Mouse (Mus musculus) brain, adult 10 weeks (tissue): Measurements from ENCODE around the gene Isoc2a. TPM values are rescaled to one million over a fixed set of nuclear protein-coding genes. Genes with fewer than 3 reads are reported as not detected.

ENCODE experiments used
- polyA plus RNA-seq: library from polyadenylated mRNA; stranded (reverse); fragments of 350-450 nt; fragmentation: Illumina TruSeq; extraction: RNeasy Lipid Tissue Mini Kit (QIAGEN cat#74804); gene quantifications from one replicate; pipeline ENCODE4 v1.2.3, GENCODE M21; 2015; ENCODE audit warnings: low read depth, low replicate concordance

The Isoc2a gene
- 16.9 TPM for polyA plus RNA-seq

GRCm38 (mm10) chr7:4876753-4877221, at the start of gene Isoc2a:
TSS of gene Isoc2a (plus strand) at chr7:4877153.

GRCm38 (mm10) chr7:4844245-4844916, 32.6 kb upstream of the Isoc2a start, which contains the start of gene Shisa7:
TSS of gene Shisa7 (minus strand) at chr7:4844696.

DNA sequence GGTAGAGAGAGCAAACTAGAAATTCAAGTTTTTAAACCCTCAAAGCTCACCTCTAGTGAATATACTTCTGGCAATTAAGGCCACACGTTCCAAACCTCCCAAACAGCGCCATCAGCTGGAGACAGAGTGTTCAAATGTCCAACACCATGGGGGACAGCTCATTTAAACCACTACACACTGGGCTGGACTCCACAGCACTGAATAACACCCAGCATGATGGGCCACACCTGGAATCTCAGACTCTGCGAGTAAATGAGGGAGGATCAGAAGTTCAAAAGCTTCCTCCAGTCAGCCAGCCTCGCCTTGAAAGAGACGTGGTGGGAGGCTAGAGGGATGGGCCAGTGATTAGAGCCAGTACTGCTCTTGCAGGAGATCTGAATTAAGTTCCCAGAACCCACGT, 6.8 kb upstream of the Isoc2a start, which contains the start of gene Isoc2b:
Gene Isoc2b (minus strand): TSS at position 126 of the 400 bp plus-strand sequence.

DNA sequence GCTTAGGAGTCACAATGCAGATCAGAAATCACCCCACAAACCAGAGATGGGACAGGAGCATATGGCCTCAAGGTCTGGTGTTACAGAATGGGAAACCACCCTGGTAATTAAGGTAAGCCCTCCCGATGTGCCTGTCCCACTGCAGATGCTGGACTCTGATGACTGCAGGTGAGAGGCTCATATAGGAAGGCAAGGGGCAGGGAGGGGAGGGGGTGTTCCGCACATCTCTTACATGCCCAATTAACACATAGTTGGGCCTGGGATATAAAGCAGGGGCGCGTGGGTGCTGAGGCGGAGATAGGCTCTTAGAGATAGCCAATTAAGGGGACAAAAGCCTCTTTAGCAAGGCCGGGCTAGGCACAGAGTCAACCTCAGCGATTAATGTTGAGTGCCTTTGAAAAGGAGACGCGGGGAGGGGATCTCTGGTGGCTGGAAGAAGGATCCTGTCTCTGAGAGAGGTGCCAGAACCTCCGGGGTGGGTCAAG, 29.6 kb downstream of the Isoc2a start, which contains the start of gene Gm36210:
Gene Gm36210 (minus strand): TSS at position 51 of the 485 bp plus-strand sequence.

GRCm38 (mm10) chr7:4915007-4915665, 38.2 kb downstream of the Isoc2a start, which contains the start of gene Zfp628:
TSS of gene Zfp628 (plus strand) at chr7:4915217.

GRCm38 (mm10) chr7:4921824-4922482, 45.0 kb downstream of the Isoc2a start, which contains the start of gene Nat14:
TSS of gene Nat14 (plus strand) at chr7:4922028.

DNA sequence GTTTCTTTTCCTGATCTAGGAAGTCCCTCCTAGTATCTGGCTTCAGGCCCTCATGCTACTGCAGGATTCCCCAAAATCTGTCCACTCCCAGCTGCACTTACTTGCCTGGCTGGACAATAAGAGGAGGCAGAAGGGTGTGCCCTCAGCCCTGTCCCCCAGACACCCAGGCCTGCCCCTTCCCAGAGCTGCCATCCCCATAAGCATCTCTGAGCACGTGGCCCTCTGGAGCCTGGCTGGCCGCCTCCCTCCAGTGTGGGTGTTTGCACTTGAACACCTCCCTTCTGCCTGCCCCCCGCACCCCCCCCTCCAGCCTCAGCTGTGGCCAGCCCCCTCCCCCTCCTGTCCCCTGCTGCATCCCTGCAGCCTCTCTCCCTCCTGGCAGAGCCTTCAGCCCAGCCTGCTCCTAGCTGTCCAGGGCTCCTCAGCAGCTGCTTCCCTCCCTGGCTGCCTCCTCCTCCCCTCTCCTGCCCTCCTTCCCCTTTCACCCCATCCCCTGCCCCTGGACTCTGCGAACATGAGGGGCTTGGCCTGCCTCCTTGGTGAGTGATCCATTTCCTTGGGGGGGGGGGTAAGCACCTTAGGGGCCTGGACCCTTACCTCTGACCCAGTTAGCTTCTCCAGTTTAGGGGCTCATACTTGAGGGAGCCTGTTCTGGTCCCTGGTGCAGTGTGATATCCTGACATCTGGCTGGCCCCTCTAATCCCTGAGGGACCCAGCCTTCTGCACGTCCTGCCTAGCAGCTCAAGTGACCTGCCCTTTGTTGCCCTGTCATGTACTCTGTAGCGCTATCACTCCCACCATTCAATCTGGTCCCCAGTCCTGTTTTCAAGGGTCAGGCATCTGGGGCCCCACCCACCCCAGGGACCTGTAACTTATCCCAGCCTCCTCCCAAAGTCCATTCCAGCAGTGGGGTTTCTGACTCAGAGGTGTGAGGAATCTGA, 48.8 kb downstream of the Isoc2a start, which contains the start of gene Ssc5d:
Gene Ssc5d (plus strand): TSS at position 345 of the 941 bp plus-strand sequence.

Other genes starting within 250 kb of the Isoc2a start
- 13.2 TPM for gene Tmem86b, start 245.7 kb upstream of the Isoc2a start, polyA plus RNA-seq
- gene Ppp6r1, start 218.1 kb upstream of the Isoc2a start, polyA plus RNA-seq = 99.8 TPM
- 126 TPM for gene Hspbp1, start 192.1 kb upstream of the Isoc2a start, polyA plus RNA-seq
- gene Brsk1, start 186.5 kb upstream of the Isoc2a start, polyA plus RNA-seq = 257 TPM
- not detected for gene Tmem150b, start 151.9 kb upstream of the Isoc2a start, polyA plus RNA-seq
- gene Kmt5c, start 137.0 kb upstream of the Isoc2a start, polyA plus RNA-seq = 21.4 TPM
- 12.2 TPM for gene Cox6b2, start 124.1 kb upstream of the Isoc2a start, polyA plus RNA-seq
- gene Fam71e2, start 105.9 kb upstream of the Isoc2a start, polyA plus RNA-seq = not detected
- 0.67 TPM for gene Il11, start 94.3 kb upstream of the Isoc2a start, polyA plus RNA-seq
- not detected for gene Tmem190, start 94.2 kb upstream of the Isoc2a start, polyA plus RNA-seq
- 1.4 TPM for gene Tmem238, start 87.5 kb upstream of the Isoc2a start, polyA plus RNA-seq
- 466 TPM for gene Rpl28, start 84.3 kb upstream of the Isoc2a start, polyA plus RNA-seq
- 175 TPM for gene Ube2s, start 64.6 kb upstream of the Isoc2a start, polyA plus RNA-seq
- 75.7 TPM for gene Shisa7, start 32.5 kb upstream of the Isoc2a start, polyA plus RNA-seq
- gene Isoc2b, start 6.9 kb upstream of the Isoc2a start, polyA plus RNA-seq = 10.4 TPM
- not detected for gene Gm36210, start 29.4 kb downstream of the Isoc2a start, polyA plus RNA-seq
- 5.6 TPM for gene Zfp628, start 38.1 kb downstream of the Isoc2a start, polyA plus RNA-seq
- 103 TPM for gene Nat14, start 44.9 kb downstream of the Isoc2a start, polyA plus RNA-seq
- 1.2 TPM for gene Ssc5d, start 48.6 kb downstream of the Isoc2a start, polyA plus RNA-seq
- gene Sbk2, start 87.3 kb downstream of the Isoc2a start, polyA plus RNA-seq = 0.45 TPM
- 1.1 TPM for gene Sbk3, start 94.0 kb downstream of the Isoc2a start, polyA plus RNA-seq
- gene Zfp579, start 119.0 kb downstream of the Isoc2a start, polyA plus RNA-seq = 16.7 TPM
- 10.3 TPM for gene Zfp524, start 137.3 kb downstream of the Isoc2a start, polyA plus RNA-seq
- gene Fiz1, start 137.5 kb downstream of the Isoc2a start, polyA plus RNA-seq = 15.9 TPM
- gene Gm44973, start 138.3 kb downstream of the Isoc2a start, polyA plus RNA-seq = not detected
- gene Zfp865, start 143.2 kb downstream of the Isoc2a start, polyA plus RNA-seq = 17.7 TPM
- 63.8 TPM for gene Ccdc106, start 143.4 kb downstream of the Isoc2a start, polyA plus RNA-seq
- not detected for gene 4632433K11Rik, start 157.0 kb downstream of the Isoc2a start, polyA plus RNA-seq
- gene Zfp784, start 161.3 kb downstream of the Isoc2a start, polyA plus RNA-seq = 6.4 TPM
- gene Zfp580, start 174.4 kb downstream of the Isoc2a start, polyA plus RNA-seq = 17.7 TPM
- gene U2af2, start 185.0 kb downstream of the Isoc2a start, polyA plus RNA-seq = 167 TPM
- 312 TPM for gene Epn1, start 203.1 kb downstream of the Isoc2a start, polyA plus RNA-seq
- gene Rfpl4, start 239.8 kb downstream of the Isoc2a start, polyA plus RNA-seq = not detected
- gene Rasl2-9, start 248.8 kb downstream of the Isoc2a start, polyA plus RNA-seq = 0.49 TPM